Mouse (Mus musculus): Measurements from ENCODE around the gene Trim8. TPM values are rescaled to one million over a fixed set of nuclear protein-coding genes. Genes with fewer than 3 reads are reported as not detected.

The Trim8 gene
- polyA plus RNA-seq, 1 experiment from 2014 or later: 38.5 TPM

- Histone ChIP-seq H3K27me3 (no peaks in the 10 kb centered on the region), H3K27ac (replicated peaks) (0 out of 2 replicates have a peak overlapping the region, but pooled peaks have one; percentile 6), H3K4me1 (peaks cover 64% of the 10 kb centered on the region), H3K4me3 (no peak overlapping the region), H3K9ac (replicated peaks) (peak overlapping the region; percentile 39), H3K36me3 (peaks cover 82% of the 10 kb centered on the region), H3K4me2 (replicated peaks) (no peak overlapping the region), H3K9me3 (no peaks in the 10 kb centered on the region)
- no peak for ATAC-seq (ENCODE audit: low FRiP score, low read depth)
- 90% methylated on average over 3 of the region's 3 CpGs for WGBS
Observed at GRCm38 (mm10) chr19:46509202-46509601, 7.7 kb downstream of the Trim8 start.

GRCm38 (mm10) chr19:46509736-46510135, 8.2 kb downstream of the Trim8 start:
- Histone ChIP-seq H3K27me3 (no peaks in the 10 kb centered on the region), H3K4me3 (no peak overlapping the region), H3K27ac (replicated peaks) (no peak overlapping the region), H3K9ac (replicated peaks) (no peak overlapping the region), H3K4me2 (replicated peaks) (no peak overlapping the region), H3K4me1 (peaks cover 59% of the 10 kb centered on the region), H3K9me3 (no peaks in the 10 kb centered on the region), H3K36me3 (peaks cover 87% of the 10 kb centered on the region)
- 89% methylated on average over 4 of the region's 4 CpGs for WGBS
- no peak for ATAC-seq (ENCODE audit: low FRiP score, low read depth)

- Histone ChIP-seq H3K4me3 (no peak overlapping the region), H3K9me3 (no peaks in the 10 kb centered on the region), H3K9ac (replicated peaks) (no peak overlapping the region), H3K4me2 (replicated peaks) (no peak overlapping the region), H3K27me3 (no peaks in the 10 kb centered on the region), H3K27ac (replicated peaks) (no peak overlapping the region), H3K36me3 (peaks cover 89% of the 10 kb centered on the region), H3K4me1 (peaks cover 52% of the 10 kb centered on the region)
- 84% methylated on average over 5 of the region's 5 CpGs for WGBS
- no peak for ATAC-seq (ENCODE audit: low FRiP score, low read depth)
Observed at GRCm38 (mm10) chr19:46510401-46510800, 8.9 kb downstream of the Trim8 start.

DNA sequence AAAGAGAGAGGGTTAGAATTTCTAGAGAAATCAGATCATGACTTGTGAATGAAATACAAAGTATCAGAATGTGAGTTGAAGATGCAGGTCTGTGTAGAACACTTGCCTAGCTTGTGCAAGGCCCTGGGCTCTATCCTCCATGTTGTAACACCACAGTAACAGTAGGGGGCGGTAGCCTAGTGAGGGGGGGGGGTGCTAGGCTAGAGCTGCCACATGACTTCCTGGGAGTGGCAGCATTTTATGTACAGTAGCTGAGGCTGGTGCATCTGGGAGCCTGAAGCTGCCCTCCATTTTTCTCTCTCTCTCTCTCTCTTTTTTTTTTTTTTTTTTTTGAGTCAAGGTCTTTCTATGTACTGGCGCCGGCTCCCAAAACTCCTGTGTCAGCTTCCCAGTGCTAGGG, 9.3 kb downstream of the Trim8 start:
- ATAC-seq (ENCODE audit: low FRiP score, low read depth): no peak
- 83% methylated on average over 3 of the region's 3 CpGs for WGBS
- Histone ChIP-seq H3K4me2 (replicated peaks) (no peak overlapping the region), H3K27me3 (no peaks in the 10 kb centered on the region), H3K4me3 (no peak overlapping the region), H3K27ac (replicated peaks) (no peak overlapping the region), H3K36me3 (peaks cover 89% of the 10 kb centered on the region), H3K9ac (replicated peaks) (no peak overlapping the region), H3K9me3 (no peaks in the 10 kb centered on the region), H3K4me1 (peaks cover 48% of the 10 kb centered on the region)

DNA sequence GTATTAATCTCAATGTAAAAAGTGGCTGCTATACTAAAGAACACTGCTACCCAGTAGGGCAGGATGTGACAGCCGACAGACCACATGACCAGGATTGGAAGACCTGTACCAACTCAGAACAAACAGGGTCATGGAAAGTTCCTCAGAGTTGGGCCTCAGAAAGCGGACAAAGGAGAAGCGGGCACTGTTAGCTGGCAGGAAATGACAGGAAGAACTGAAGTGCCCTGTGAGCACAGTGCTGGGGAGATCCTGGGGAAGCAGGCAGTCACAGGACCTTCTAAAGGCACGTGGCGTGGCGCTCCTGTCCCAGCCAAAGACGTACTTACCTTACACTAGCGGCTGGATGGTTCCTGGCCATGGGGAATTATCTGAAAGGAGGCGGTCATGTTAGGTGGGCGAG, 9.8 kb downstream of the Trim8 start:
- Histone ChIP-seq H3K36me3 (peaks cover 87% of the 10 kb centered on the region), H3K4me3 (no peak overlapping the region), H3K4me2 (replicated peaks) (no peak overlapping the region), H3K9ac (replicated peaks) (no peak overlapping the region), H3K27me3 (no peaks in the 10 kb centered on the region), H3K27ac (replicated peaks) (no peak overlapping the region), H3K9me3 (no peaks in the 10 kb centered on the region), H3K4me1 (peaks cover 43% of the 10 kb centered on the region)
- ATAC-seq (ENCODE audit: low FRiP score, low read depth): no peak
- 87% methylated on average over 10 of the region's 10 CpGs for WGBS

GRCm38 (mm10) chr19:46514387-46514786, 12.9 kb downstream of the Trim8 start:
- ATAC-seq (ENCODE audit: low FRiP score, low read depth): no peak
- no peak overlapping the region for H3K9ac ChIP-seq (replicated peaks)
- peaks cover 66% of the 10 kb centered on the region for H3K36me3 ChIP-seq
- H3K27ac ChIP-seq (replicated peaks): no peak overlapping the region
- no peaks in the 10 kb centered on the region for H3K9me3 ChIP-seq
- H3K4me2 ChIP-seq (replicated peaks): no peak overlapping the region
- no peak overlapping the region for H3K4me3 ChIP-seq
- WGBS: 85% methylated on average over 12 of the region's 12 CpGs
- no peaks in the 10 kb centered on the region for H3K27me3 ChIP-seq
- H3K4me1 ChIP-seq: peaks cover 41% of the 10 kb centered on the region

DNA sequence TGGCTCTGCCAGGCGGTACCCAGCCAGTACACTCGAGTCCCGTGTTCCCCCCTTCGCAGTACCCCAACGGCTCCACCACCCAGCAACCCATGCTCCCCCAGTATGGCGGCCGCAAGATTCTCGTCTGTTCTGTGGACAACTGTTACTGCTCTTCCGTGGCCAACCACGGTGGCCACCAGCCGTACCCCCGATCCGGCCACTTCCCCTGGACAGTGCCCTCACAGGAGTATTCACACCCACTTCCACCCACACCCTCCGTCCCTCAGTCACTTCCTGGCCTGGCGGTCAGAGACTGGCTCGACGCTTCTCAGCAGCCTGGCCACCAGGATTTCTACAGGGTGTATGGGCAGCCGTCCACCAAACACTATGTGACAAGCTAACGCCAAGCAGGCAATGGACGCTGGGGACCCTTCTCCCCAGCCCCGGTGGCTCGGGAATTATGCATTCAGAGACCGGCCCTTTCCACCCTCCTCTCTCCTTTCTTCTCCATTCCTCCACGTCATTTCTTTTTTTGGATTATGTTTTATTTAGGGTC, 13.9 kb downstream of the Trim8 start:
- Histone ChIP-seq H3K4me2 (replicated peaks) (no peak overlapping the region), H3K9ac (replicated peaks) (no peak overlapping the region), H3K4me1 (peaks cover 32% of the 10 kb centered on the region), H3K27me3 (no peaks in the 10 kb centered on the region), H3K27ac (replicated peaks) (no peak overlapping the region), H3K36me3 (peaks cover 57% of the 10 kb centered on the region), H3K9me3 (no peaks in the 10 kb centered on the region), H3K4me3 (no peak overlapping the region)
- WGBS: 90% methylated on average over 24 of the region's 24 CpGs
- ATAC-seq (ENCODE audit: low FRiP score, low read depth): no peak

DNA sequence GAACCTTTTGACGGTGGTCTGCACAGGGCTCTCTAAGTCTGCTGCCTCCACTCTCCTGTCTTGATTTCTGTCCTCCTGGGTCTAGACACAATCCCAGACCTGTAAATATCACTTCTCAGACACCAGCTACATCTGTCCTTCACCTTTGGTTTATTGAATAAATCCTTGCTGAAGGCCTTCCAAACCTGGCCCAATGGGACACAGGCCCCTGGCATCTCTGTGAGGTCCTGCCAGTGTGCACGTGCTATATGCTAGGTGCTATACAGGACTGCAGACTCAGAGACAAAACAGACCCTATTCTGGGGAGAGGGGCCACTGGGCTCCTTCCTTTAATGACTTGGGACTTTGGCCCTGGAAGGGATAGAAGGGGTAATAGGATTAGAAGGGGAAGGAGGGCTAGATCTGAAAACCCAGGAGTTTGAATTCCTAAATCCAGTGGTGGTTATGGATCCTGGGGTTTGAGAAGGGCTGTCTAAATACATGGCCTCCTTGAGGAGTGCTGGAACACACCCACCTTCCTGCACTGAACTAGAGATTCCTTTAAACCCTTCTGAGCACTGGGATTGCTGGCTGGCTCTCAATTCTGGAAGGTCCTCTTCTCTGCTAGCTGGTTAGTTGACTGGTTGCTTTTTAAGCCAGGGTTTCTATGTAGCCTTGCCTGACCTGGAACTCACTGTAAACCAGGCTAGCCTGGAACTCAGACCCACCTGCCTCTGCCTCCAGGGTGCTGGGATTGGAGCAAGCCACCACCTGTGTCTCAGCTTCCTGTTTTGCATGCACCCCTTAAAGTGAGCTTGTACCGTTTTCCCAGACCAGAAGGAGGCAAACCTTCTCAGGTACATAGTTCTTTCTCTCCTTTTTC, 15.4 kb downstream of the Trim8 start:
- no peak overlapping the region for H3K4me2 ChIP-seq (replicated peaks)
- no peak overlapping the region for H3K4me3 ChIP-seq
- no peaks in the 10 kb centered on the region for H3K9me3 ChIP-seq
- no peaks in the 10 kb centered on the region for H3K27me3 ChIP-seq
- H3K9ac ChIP-seq (replicated peaks): no peak overlapping the region
- 37% methylated on average over 3 of the region's 3 CpGs for WGBS
- peaks cover 46% of the 10 kb centered on the region for H3K36me3 ChIP-seq
- H3K4me1 ChIP-seq: peaks cover 29% of the 10 kb centered on the region
- peak overlapping the region; percentile 76; the same call in 1 of the 2 replicates for H3K27ac ChIP-seq (replicated peaks)
- no peak for ATAC-seq (ENCODE audit: low FRiP score, low read depth)

- H3K36me3 ChIP-seq: peaks cover 37% of the 10 kb centered on the region
- peaks cover 34% of the 10 kb centered on the region for H3K4me1 ChIP-seq
- peak overlapping the region; percentile 11; the same call in 1 of the 2 replicates for H3K4me3 ChIP-seq
- H3K9ac ChIP-seq (replicated peaks): peak overlapping the region; percentile 28
- WGBS: 28% methylated on average over 11 of the region's 14 CpGs
- H3K9me3 ChIP-seq: no peaks in the 10 kb centered on the region
- H3K27ac ChIP-seq (replicated peaks): peak overlapping the region; percentile 76
- H3K4me2 ChIP-seq (replicated peaks): peak overlapping the region; percentile 42
- H3K27me3 ChIP-seq: no peaks in the 10 kb centered on the region
- peak; percentile 67 for ATAC-seq (ENCODE audit: low FRiP score, low read depth)
Observed at GRCm38 (mm10) chr19:46517529-46518351, 16.2 kb downstream of the Trim8 start.

DNA sequence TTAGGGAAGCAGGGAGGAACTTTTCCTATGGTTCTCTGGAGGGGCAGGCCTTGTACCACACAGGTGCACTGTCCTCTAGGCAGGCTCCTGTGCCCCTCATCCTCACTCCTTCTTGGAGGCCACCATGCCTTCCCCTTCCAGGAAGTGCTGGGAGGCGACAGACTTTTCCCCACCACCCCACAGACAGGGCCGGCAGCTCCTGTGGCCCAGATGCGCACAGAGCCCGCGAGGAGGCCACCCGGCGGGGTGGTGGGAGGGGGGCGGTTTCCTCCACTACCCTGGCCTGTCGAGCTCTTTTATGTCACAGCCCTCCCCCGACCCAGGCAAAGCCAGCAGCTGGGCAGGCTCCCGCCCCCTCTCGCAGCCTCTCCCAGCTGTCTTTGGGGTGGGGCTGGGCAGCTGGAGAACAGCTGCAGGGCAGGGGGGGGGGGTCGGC, 16.9 kb downstream of the Trim8 start:
- Histone ChIP-seq H3K9me3 (no peaks in the 10 kb centered on the region), H3K4me1 (peaks cover 40% of the 10 kb centered on the region), H3K36me3 (peaks cover 31% of the 10 kb centered on the region), H3K27ac (replicated peaks) (peak overlapping the region; percentile 76), H3K27me3 (no peaks in the 10 kb centered on the region), H3K4me3 (peak overlapping the region; percentile 11; the same call in 1 of the 2 replicates), H3K4me2 (replicated peaks) (peak overlapping the region; percentile 42), H3K9ac (replicated peaks) (peak overlapping the region; percentile 28; the same call in 1 of the 2 replicates)
- peak; percentile 71 for ATAC-seq (ENCODE audit: low FRiP score, low read depth)
- WGBS: under 1% methylated on average over 13 of the region's 13 CpGs

GRCm38 (mm10) chr19:46518828-46519621, 17.5 kb downstream of the Trim8 start:
- no peak overlapping the region for H3K9ac ChIP-seq (replicated peaks)
- H3K27ac ChIP-seq (replicated peaks): peak overlapping the region; percentile 76; the same call in 1 of the 2 replicates
- H3K27me3 ChIP-seq: no peaks in the 10 kb centered on the region
- peak overlapping the region; percentile 42 for H3K4me2 ChIP-seq (replicated peaks)
- ATAC-seq (ENCODE audit: low FRiP score, low read depth): no peak
- 11% methylated on average over 5 of the region's 5 CpGs for WGBS
- H3K4me1 ChIP-seq: peaks cover 46% of the 10 kb centered on the region
- no peaks in the 10 kb centered on the region for H3K9me3 ChIP-seq
- peaks cover 25% of the 10 kb centered on the region for H3K36me3 ChIP-seq
- no peak overlapping the region for H3K4me3 ChIP-seq

All from midbrain, embryonic 12.5 days (tissue).